Mouse (Mus musculus) forebrain, postnatal 0 days (tissue): ENCODE measurements around the gene Exd2. TPM values are rescaled to one million over a fixed set of nuclear protein-coding genes. Genes with fewer than 3 reads are reported as not detected.
"Not testable (repeated sequence)": the region's sequence is repeated elsewhere in the genome, so short reads cannot be mapped to it uniquely, and the experiment has no call there.

Experiments used
- ATAC-seq: fragments of 200-750 bp; cut with Nextera tagmentation; 2 replicates; pipeline ENCODE4 v1.8.0; 2017; ENCODE audit warnings: mild to moderate bottlenecking, moderate library complexity
- DNase-seq: peaks from one replicate; pipeline ENCODE4 v3.0.0-alpha.2; 2015
- H3K27ac ChIP-seq: fragments of 300-500 bp; sonication (generic); 2 replicates; pipeline ENCODE4 v1.5.1; 2014; ENCODE audit warnings: low read depth, mild to moderate bottlenecking, antibody characterized with exemption, low read length, moderate library complexity, mixed read lengths
- H3K27me3 ChIP-seq: fragments of 300-500 bp; sonication (generic); 2 replicates; pipeline ENCODE4 v1.6.1; 2014; ENCODE audit warnings: mild to moderate bottlenecking, low read length, mixed read lengths; ENCODE audit not compliant: insufficient read depth
- H3K36me3 ChIP-seq: fragments of 300-500 bp; sonication (generic); 2 replicates; pipeline ENCODE4 v1.6.1; 2014; ENCODE audit warnings: mild to moderate bottlenecking, moderate library complexity; ENCODE audit not compliant: insufficient read depth
- H3K4me1 ChIP-seq: fragments of 300-500 bp; sonication (generic); 2 replicates; pipeline ENCODE4 v1.6.1; 2014; ENCODE audit warnings: antibody characterized with exemption; ENCODE audit not compliant: insufficient read depth
- H3K4me2 ChIP-seq: fragments of 300-500 bp; sonication (generic); 2 replicates; pipeline ENCODE4 v1.6.1; 2014; ENCODE audit warnings: low read depth, mild to moderate bottlenecking, moderate library complexity
- H3K4me3 ChIP-seq: fragments of 300-500 bp; sonication (generic); 2 replicates; pipeline ENCODE4 v1.5.1; 2014; ENCODE audit warnings: low read depth, low read length, mixed read lengths
- H3K9ac ChIP-seq: fragments of 300-500 bp; sonication (generic); 2 replicates; pipeline ENCODE4 v1.6.1; 2014; ENCODE audit warnings: mild to moderate bottlenecking
- H3K9me3 ChIP-seq: fragments of 300-500 bp; sonication (generic); 2 replicates; pipeline ENCODE4 v1.6.1; 2016; ENCODE audit warnings: low read length
- CTCF ChIP-seq: sonication (generic); IDR thresholded peaks from 2 replicates; pipeline ENCODE4 v1.5.1; 2016; ENCODE audit warnings: antibody characterized with exemption, control low read depth, low read depth
- WGBS: fragments of 180-500 bp; shearing (Covaris S2); extraction: QIAGEN DNeasy Blood & Tissue Kit; methylation state at CpG from one replicate; pipeline ENCODE4 v1.1.7; 2014; 5-methylcytosine and 5-hydroxymethylcytosine counted together
- polyA plus RNA-seq: library from polyadenylated mRNA; unstranded; fragments of >200 nt; fragmentation: Nextera tagmentation; extraction: Ambion mirVana; gene quantifications from 2 replicates; pipeline ENCODE4 v1.2.1, GENCODE M21; 2015
- total RNA-seq: library from RNA; depleted of rRNA; stranded (reverse); fragments of >200 nt; gene quantifications from 2 replicates; pipeline ENCODE4 v1.2.3, GENCODE M21; 2014

The Exd2 gene
- total and polyA plus RNA-seq, 2 experiments from 2014 or later, result 32.2 to 35.4 TPM

- Histone ChIP-seq H3K27ac (peak overlapping the region; percentile 74), H3K9ac (peak overlapping the region; percentile 73; the same call in 1 of the 2 replicates), H3K4me3 (peak overlapping the region; percentile 81), H3K4me2 (peak overlapping the region; percentile 88)
- not testable (repeated sequence) for H3K27me3 ChIP-seq, H3K4me1 ChIP-seq, H3K9me3 ChIP-seq, ATAC-seq, H3K36me3 ChIP-seq
- peak; percentile 39 for TF ChIP-seq CTCF
- WGBS, result 6% methylated on average over 10 of the region's 10 CpGs
- peak; percentile 39 for DNase-seq
Observed at GRCm38 (mm10) chr12:80462292-80462896, 501 bp upstream of the Exd2 start.

GRCm38 (mm10) chr12:80463666-80464269 is 873 bp downstream of the Exd2 start:
- TF ChIP-seq CTCF, result no peak
- WGBS, result 2% methylated on average over 17 of the region's 17 CpGs
- Histone ChIP-seq H3K9ac (peak overlapping the region; percentile 73), H3K9me3 (no peaks in the 10 kb centered on the region), H3K4me3 (peak overlapping the region; percentile 81), H3K27me3 (no peaks in the 10 kb centered on the region), H3K27ac (0 out of 2 replicates have a peak overlapping the region, but pooled peaks have one; percentile 74), H3K36me3 (no peaks in the 10 kb centered on the region), H3K4me2 (peak overlapping the region; percentile 88), H3K4me1 (no peaks in the 10 kb centered on the region)
- DNase-seq, result no peak
- ATAC-seq, result no peak

DNA sequence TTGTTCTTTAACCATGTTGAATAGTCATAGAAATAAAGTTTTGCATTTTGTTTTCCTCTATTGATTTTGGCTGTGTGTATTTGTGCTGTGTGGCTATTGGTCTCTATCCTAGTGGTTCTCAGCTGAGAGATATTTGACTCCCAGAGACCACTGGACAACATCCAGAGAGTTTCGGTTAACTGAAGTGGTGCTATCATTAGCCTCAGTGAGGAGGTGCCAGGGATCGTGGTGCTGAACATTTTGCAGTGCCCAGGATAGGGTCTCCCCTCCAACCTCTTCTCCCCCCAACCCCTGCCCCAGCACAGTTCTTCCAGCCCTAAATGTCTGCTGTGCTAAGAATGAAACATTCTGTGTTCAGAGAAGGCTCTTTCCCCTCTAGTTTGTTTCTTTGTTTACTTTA is 7.3 kb downstream of the Exd2 start:
- Histone ChIP-seq H3K4me3 (no peak overlapping the region), H3K4me2 (no peak overlapping the region), H3K9me3 (no peaks in the 10 kb centered on the region), H3K27me3 (no peaks in the 10 kb centered on the region), H3K27ac (no peak overlapping the region), H3K4me1 (no peaks in the 10 kb centered on the region), H3K36me3 (no peaks in the 10 kb centered on the region), H3K9ac (no peak overlapping the region)
- WGBS, result 83% methylated on average over 2 of the region's 2 CpGs
- TF ChIP-seq CTCF, result no peak
- ATAC-seq (no peak), DNase-seq (no peak)

DNA sequence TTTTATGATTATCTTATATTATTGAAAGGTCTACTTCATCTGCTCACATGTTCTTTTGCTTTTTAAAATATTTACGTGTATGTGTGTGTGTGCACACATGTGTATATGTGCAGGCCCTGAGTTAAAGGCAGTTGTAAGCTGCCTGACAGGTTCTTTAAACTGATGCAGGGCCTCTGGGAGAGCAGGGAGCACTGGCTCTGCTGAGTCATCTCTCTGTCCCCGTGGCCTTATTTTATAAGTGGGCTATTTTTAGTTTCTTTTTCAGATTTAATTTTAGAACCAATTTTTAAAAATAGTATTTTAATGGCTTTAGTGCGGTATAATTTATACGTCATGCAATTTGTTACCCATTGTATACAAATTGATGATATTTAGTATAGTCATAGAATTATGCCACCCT is 9.0 kb downstream of the Exd2 start:
- 80% methylated on average over 4 of the region's 4 CpGs for WGBS
- Histone ChIP-seq H3K4me1 (no peaks in the 10 kb centered on the region), H3K36me3 (no peaks in the 10 kb centered on the region), H3K27me3 (no peaks in the 10 kb centered on the region), H3K4me3 (no peak overlapping the region), H3K27ac (no peak overlapping the region), H3K4me2 (no peak overlapping the region), H3K9ac (no peak overlapping the region), H3K9me3 (no peaks in the 10 kb centered on the region)
- ATAC-seq, result no peak
- no peak for DNase-seq
- no peak for TF ChIP-seq CTCF

GRCm38 (mm10) chr12:80473731-80474130 is 10.8 kb downstream of the Exd2 start:
- H3K9ac ChIP-seq, result no peak overlapping the region
- H3K36me3 ChIP-seq, result no peaks in the 10 kb centered on the region
- DNase-seq (no peak), ATAC-seq (no peak)
- no peaks in the 10 kb centered on the region for H3K9me3 ChIP-seq
- no peak overlapping the region for H3K27ac ChIP-seq
- H3K4me3 ChIP-seq, result no peak overlapping the region
- H3K4me1 ChIP-seq, result no peaks in the 10 kb centered on the region
- TF ChIP-seq CTCF, result no peak
- WGBS, result 71% methylated on average over 3 of the region's 3 CpGs
- H3K4me2 ChIP-seq, result no peak overlapping the region
- H3K27me3 ChIP-seq, result no peaks in the 10 kb centered on the region

- H3K9ac ChIP-seq, result no peak overlapping the region
Observed at GRCm38 (mm10) chr12:80479986-80480385, 17.1 kb downstream of the Exd2 start.

GRCm38 (mm10) chr12:80483397-80483796 is 20.5 kb downstream of the Exd2 start:
- H3K9ac ChIP-seq, result no peak overlapping the region
- WGBS, result 82% methylated on average over 3 of the region's 3 CpGs
- H3K4me3 ChIP-seq, result no peak overlapping the region
- no peaks in the 10 kb centered on the region for H3K27me3 ChIP-seq
- TF ChIP-seq CTCF, result no peak
- ATAC-seq (no peak), DNase-seq (no peak)
- peaks cover 13% of the 10 kb centered on the region for H3K36me3 ChIP-seq
- no peak overlapping the region for H3K4me2 ChIP-seq
- H3K9me3 ChIP-seq, result no peaks in the 10 kb centered on the region
- H3K27ac ChIP-seq, result no peak overlapping the region
- no peaks in the 10 kb centered on the region for H3K4me1 ChIP-seq

More at GRCm38 (mm10) chr12:80479986-80480385, 17.1 kb downstream of the Exd2 start:
- WGBS, result 93% methylated on average over 3 of the region's 3 CpGs
- no peak for ATAC-seq
- H3K27me3 ChIP-seq, result no peaks in the 10 kb centered on the region
- H3K36me3 ChIP-seq, result peaks cover 9% of the 10 kb centered on the region; the same call in 1 of the 2 replicates
- H3K4me2 ChIP-seq, result no peak overlapping the region
- no peaks in the 10 kb centered on the region for H3K4me1 ChIP-seq
- no peak for TF ChIP-seq CTCF
- H3K9me3 ChIP-seq, result no peaks in the 10 kb centered on the region
- H3K4me3 ChIP-seq, result no peak overlapping the region
- H3K27ac ChIP-seq, result no peak overlapping the region
- no peak for DNase-seq
